Mouse (Mus musculus): Measurements from ENCODE around the gene Fam83c. TPM values are rescaled to one million over a fixed set of nuclear protein-coding genes. Genes with fewer than 3 reads are reported as not detected.

Fam83c gene
- polyA plus RNA-seq, 1 experiment from 2014 or later: 2.5 TPM

DNA sequence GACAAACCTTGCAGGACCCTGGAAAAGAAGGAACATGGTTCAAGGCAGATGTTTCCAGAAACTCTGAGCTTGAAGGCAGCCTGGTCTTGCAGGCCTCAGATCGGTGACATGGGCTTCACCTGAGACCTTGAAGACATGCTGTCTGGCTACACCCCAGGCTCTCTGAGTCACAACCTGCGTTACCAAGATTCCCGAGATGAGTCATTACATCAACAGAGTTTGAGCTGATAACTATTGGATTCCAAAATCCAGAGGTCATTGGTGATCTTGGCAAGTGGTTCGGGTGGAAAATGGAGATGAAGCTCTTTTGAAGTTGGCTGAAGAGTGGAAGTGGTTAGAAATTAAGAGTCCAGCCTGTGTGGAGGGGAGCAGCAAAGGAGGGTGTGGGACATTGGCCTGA lies 25.0 kb downstream of the Fam83c start:
- no peak for ATAC-seq (ENCODE audit: insufficient number of reproducible peaks, low FRiP score, low TSS enrichment, low read depth)
- 82% methylated on average over 4 of the region's 4 CpGs for WGBS

DNA sequence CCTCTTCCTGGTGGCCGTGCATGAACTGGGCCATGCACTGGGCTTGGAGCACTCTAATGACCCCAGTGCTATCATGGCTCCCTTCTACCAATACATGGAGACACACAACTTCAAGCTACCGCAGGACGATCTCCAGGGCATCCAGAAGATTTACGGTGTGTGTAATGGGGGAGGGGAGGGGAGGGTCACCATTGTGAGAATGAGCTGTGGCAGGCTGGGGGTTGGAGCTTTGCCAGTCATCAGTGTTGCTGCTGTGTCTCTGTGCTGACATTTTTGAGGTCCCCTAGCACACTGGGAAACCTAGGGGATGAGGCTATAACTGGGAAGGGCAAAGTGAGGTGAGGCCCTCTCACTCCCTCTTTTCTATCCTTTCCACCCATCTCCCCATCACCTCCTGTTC lies 27.2 kb downstream of the Fam83c start:
- Histone ChIP-seq H3K4me1 (peaks cover 6% of the 10 kb centered on the region; the same call in 1 of the 2 replicates), H3K4me3 (no peak overlapping the region), H3K4me2 (no peak overlapping the region), H3K9ac (no peak overlapping the region), H3K9me3 (no peaks in the 10 kb centered on the region), H3K36me3 (no peaks in the 10 kb centered on the region), H3K27me3 (no peaks in the 10 kb centered on the region), H3K27ac (no peak overlapping the region)
- ATAC-seq (ENCODE audit: insufficient number of reproducible peaks, low FRiP score, low TSS enrichment, low read depth): no peak
- 46% methylated on average over 4 of the region's 4 CpGs for WGBS

More for the DNA sequence above, 25.0 kb downstream of the Fam83c start:
- no peaks in the 10 kb centered on the region for H3K27me3 ChIP-seq
- H3K4me3 ChIP-seq: no peak overlapping the region
- H3K27ac ChIP-seq: no peak overlapping the region
- H3K36me3 ChIP-seq: no peaks in the 10 kb centered on the region
- H3K4me2 ChIP-seq: no peak overlapping the region
- H3K4me1 ChIP-seq: peaks cover 6% of the 10 kb centered on the region; the same call in 1 of the 2 replicates
- H3K9me3 ChIP-seq: no peaks in the 10 kb centered on the region
- H3K9ac ChIP-seq: no peak overlapping the region

- no peak overlapping the region for H3K9ac ChIP-seq
- WGBS: 59% methylated on average over 5 of the region's 5 CpGs
- ATAC-seq (ENCODE audit: insufficient number of reproducible peaks, low FRiP score, low TSS enrichment, low read depth): no peak
- no peak overlapping the region for H3K27ac ChIP-seq
- H3K4me1 ChIP-seq: peaks cover 6% of the 10 kb centered on the region; the same call in 1 of the 2 replicates
- no peaks in the 10 kb centered on the region for H3K27me3 ChIP-seq
- H3K9me3 ChIP-seq: no peaks in the 10 kb centered on the region
- H3K36me3 ChIP-seq: no peaks in the 10 kb centered on the region
- H3K4me2 ChIP-seq: no peak overlapping the region
- no peak overlapping the region for H3K4me3 ChIP-seq
Observed at GRCm38 (mm10) chr2:155806548-155806947, 28.1 kb downstream of the Fam83c start.

- 81% methylated on average over 6 of the region's 6 CpGs for WGBS
- no peaks in the 10 kb centered on the region for H3K27me3 ChIP-seq
- H3K4me1 ChIP-seq: peaks cover 6% of the 10 kb centered on the region; the same call in 1 of the 2 replicates
- H3K9me3 ChIP-seq: no peaks in the 10 kb centered on the region
- H3K36me3 ChIP-seq: no peaks in the 10 kb centered on the region
- no peak overlapping the region for H3K4me2 ChIP-seq
- H3K27ac ChIP-seq: no peak overlapping the region
- no peak for ATAC-seq (ENCODE audit: insufficient number of reproducible peaks, low FRiP score, low TSS enrichment, low read depth)
- H3K9ac ChIP-seq: no peak overlapping the region
- H3K4me3 ChIP-seq: no peak overlapping the region
Observed at GRCm38 (mm10) chr2:155805925-155806255, 28.8 kb downstream of the Fam83c start.

DNA sequence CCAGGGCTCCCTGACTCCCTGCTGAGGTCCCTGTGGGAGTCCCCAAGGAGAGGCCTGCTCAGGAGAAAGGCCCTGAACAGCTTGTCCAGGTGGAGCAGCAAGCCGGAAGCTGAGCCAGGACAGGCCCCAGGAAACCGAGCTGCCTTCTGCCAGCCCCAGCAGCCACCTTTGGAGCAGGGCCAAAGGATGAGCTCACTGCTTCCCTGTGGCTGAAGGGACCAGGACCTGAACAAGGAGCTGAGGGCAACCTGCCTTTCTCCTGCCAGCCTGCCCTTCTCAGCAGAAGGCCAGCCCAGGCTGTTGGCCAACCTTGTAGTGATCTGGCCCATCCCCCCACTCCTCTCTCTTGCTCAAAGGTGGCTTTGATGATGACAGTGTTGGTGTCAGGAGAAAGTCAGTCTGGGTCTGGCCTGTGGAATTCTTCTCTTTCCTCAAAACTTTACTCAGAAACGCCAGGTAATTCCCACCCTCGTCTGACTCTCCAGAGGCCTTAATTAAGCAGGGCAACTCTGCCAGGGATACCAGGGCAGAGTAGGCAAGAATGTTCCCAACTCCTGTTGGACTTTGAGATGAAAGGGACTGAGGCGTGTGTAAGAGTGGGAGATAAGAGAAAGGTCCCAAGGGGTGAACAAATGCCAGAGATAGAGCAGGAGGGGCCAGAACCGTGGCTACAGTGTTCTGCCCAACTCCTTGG lies 29.3 kb downstream of the Fam83c start:
- Histone ChIP-seq H3K9me3 (no peaks in the 10 kb centered on the region), H3K4me3 (no peak overlapping the region), H3K27me3 (no peaks in the 10 kb centered on the region), H3K9ac (no peak overlapping the region), H3K4me1 (peaks cover 6% of the 10 kb centered on the region; the same call in 1 of the 2 replicates), H3K36me3 (no peaks in the 10 kb centered on the region), H3K4me2 (no peak overlapping the region), H3K27ac (no peak overlapping the region)
- 46% methylated on average over 6 of the region's 6 CpGs for WGBS
- no peak for ATAC-seq (ENCODE audit: insufficient number of reproducible peaks, low FRiP score, low TSS enrichment, low read depth)

- no peak overlapping the region for H3K4me2 ChIP-seq
- ATAC-seq (ENCODE audit: insufficient number of reproducible peaks, low FRiP score, low TSS enrichment, low read depth): no peak
- H3K27me3 ChIP-seq: no peaks in the 10 kb centered on the region
- no peak overlapping the region for H3K4me3 ChIP-seq
- H3K4me1 ChIP-seq: peaks cover 6% of the 10 kb centered on the region; the same call in 1 of the 2 replicates
- no peaks in the 10 kb centered on the region for H3K36me3 ChIP-seq
- H3K9me3 ChIP-seq: no peaks in the 10 kb centered on the region
- H3K9ac ChIP-seq: no peak overlapping the region
- WGBS: 56% methylated on average over 5 of the region's 5 CpGs
- H3K27ac ChIP-seq: no peak overlapping the region
Observed at GRCm38 (mm10) chr2:155804053-155804452, 30.6 kb downstream of the Fam83c start.

DNA sequence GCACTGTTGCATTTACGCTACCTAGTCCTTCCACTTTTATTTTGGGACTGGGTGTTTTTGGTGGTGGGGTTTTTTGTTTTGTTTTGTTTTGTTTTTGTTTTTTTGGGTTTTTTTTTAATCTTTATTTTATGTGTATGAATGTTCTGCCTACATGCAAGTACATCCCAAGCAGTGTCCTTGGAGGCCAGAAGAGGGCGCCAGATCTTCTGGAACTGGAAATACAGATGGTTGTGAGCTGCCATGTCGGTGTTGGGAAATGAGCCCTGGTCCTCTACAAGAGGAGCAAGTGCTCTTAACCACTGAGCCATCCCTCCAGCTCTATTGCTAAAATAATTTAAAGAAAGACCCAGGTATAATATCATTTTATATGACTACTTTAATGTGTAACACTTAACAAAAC lies 31.9 kb downstream of the Fam83c start:
- no peak overlapping the region for H3K9ac ChIP-seq
- no peak overlapping the region for H3K4me2 ChIP-seq
- 58% methylated on average over 3 of the region's 3 CpGs for WGBS
- H3K27me3 ChIP-seq: no peaks in the 10 kb centered on the region
- H3K36me3 ChIP-seq: no peaks in the 10 kb centered on the region
- H3K4me1 ChIP-seq: peaks cover 6% of the 10 kb centered on the region; the same call in 1 of the 2 replicates
- no peak overlapping the region for H3K27ac ChIP-seq
- ATAC-seq (ENCODE audit: insufficient number of reproducible peaks, low FRiP score, low TSS enrichment, low read depth): no peak
- no peaks in the 10 kb centered on the region for H3K9me3 ChIP-seq
- no peak overlapping the region for H3K4me3 ChIP-seq

- Histone ChIP-seq H3K27ac (no peak overlapping the region), H3K27me3 (no peaks in the 10 kb centered on the region), H3K9me3 (no peaks in the 10 kb centered on the region), H3K4me1 (no peaks in the 10 kb centered on the region), H3K9ac (no peak overlapping the region), H3K4me3 (no peak overlapping the region), H3K36me3 (no peaks in the 10 kb centered on the region), H3K4me2 (no peak overlapping the region)
- ATAC-seq (ENCODE audit: insufficient number of reproducible peaks, low FRiP score, low TSS enrichment, low read depth): no peak
- WGBS: 57% methylated on average over 3 of the region's 3 CpGs
Observed at GRCm38 (mm10) chr2:155798613-155799012, 36.0 kb downstream of the Fam83c start.

- no peak overlapping the region for H3K9ac ChIP-seq
- 75% methylated on average over 12 of the region's 12 CpGs for WGBS
- no peaks in the 10 kb centered on the region for H3K27me3 ChIP-seq
- no peaks in the 10 kb centered on the region for H3K36me3 ChIP-seq
- ATAC-seq (ENCODE audit: insufficient number of reproducible peaks, low FRiP score, low TSS enrichment, low read depth): no peak
- H3K4me2 ChIP-seq: no peak overlapping the region
- H3K9me3 ChIP-seq: no peaks in the 10 kb centered on the region
- no peak overlapping the region for H3K27ac ChIP-seq
- H3K4me3 ChIP-seq: no peak overlapping the region
- no peaks in the 10 kb centered on the region; the same call in 1 of the 2 replicates for H3K4me1 ChIP-seq
Observed at GRCm38 (mm10) chr2:155794674-155795445, 39.8 kb downstream of the Fam83c start.

GRCm38 (mm10) chr2:155792899-155793298 lies 41.8 kb downstream of the Fam83c start:
- no peak overlapping the region for H3K4me3 ChIP-seq
- no peak for ATAC-seq (ENCODE audit: insufficient number of reproducible peaks, low FRiP score, low TSS enrichment, low read depth)
- 27% methylated on average over 12 of the region's 12 CpGs for WGBS
- H3K9me3 ChIP-seq: no peaks in the 10 kb centered on the region
- no peak overlapping the region for H3K27ac ChIP-seq
- no peak overlapping the region for H3K9ac ChIP-seq
- H3K4me2 ChIP-seq: no peak overlapping the region
- no peaks in the 10 kb centered on the region for H3K36me3 ChIP-seq
- no peaks in the 10 kb centered on the region; the same call in 1 of the 2 replicates for H3K4me1 ChIP-seq
- peaks cover 14% of the 10 kb centered on the region; the same call in 1 of the 2 replicates for H3K27me3 ChIP-seq

DNA sequence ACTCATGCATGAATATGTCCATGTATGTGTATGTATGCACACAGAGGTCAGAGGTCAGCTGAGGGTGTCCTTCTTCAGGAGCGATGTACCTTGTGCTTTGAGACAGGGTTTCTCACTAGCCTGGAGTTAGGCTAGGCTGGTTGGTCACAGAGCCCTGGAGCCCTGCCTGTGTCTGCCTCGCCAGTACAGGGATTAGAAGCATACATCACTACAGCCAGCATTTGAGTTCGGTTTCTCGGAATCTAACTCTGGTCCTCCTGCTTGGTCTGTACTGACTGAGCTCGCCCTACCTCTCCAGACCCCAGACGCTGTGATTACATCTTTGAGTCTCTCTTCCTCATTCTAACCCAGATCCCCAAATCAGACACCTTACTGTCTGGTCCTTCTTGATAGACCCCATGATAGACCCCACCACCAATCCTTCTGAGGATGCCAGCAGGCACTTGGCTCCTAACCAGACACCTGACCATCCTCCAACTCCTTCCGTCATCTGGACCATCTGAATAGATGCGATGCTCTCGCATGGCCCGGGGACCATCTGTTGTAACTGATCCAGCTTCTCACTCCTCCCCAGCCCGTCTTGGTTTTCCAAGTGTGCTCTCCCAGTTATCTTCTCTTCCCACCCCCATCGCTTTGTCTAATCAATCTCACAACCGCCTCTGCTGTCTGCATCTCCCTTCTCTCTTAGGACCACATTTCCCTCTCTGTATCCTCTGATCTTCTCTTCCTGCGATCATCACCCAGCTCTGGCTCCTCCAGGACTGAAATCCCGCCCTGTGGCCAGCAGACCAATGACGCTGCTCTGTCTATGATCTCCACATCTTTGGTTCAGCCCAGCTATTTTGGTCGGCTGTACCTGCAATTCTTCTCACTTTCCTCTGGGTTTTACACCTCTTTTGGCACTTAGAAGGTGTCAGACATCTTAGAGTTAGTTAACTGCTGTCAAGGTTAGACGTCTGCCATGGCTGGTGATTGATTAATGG lies 46.4 kb downstream of the Fam83c start:
- H3K27me3 ChIP-seq: peaks cover 20% of the 10 kb centered on the region; the same call in 1 of the 2 replicates
- no peaks in the 10 kb centered on the region for H3K9me3 ChIP-seq
- no peak overlapping the region for H3K4me2 ChIP-seq
- H3K9ac ChIP-seq: no peak overlapping the region
- no peak for ATAC-seq (ENCODE audit: insufficient number of reproducible peaks, low FRiP score, low TSS enrichment, low read depth)
- H3K4me1 ChIP-seq: no peaks in the 10 kb centered on the region; the same call in 1 of the 2 replicates
- H3K36me3 ChIP-seq: no peaks in the 10 kb centered on the region
- 57% methylated on average over 18 of the region's 18 CpGs for WGBS
- no peak overlapping the region for H3K4me3 ChIP-seq
- no peak overlapping the region for H3K27ac ChIP-seq

Measured in limb, embryonic 15.5 days (tissue).